Mouse (Mus musculus) mesoderm, embryonic 11.5 days (tissue): Measurements from ENCODE around the gene Gm20765.
"Not testable (repeated sequence)": the region's sequence is repeated elsewhere in the genome, so short reads cannot be mapped to it uniquely, and the experiment has no call there.

Experiments
- DNase-seq: peaks from one replicate; pipeline ENCODE4 v3.0.0-alpha.2; 2012; ENCODE audit warnings: low read depth, low spot score

Gm20765 gene

GRCm38 (mm10) chr10:104185233-104185632, at the start of gene Gm20765:
TSS of gene Gm20765 (plus strand) at chr10:104185533.
- not testable (repeated sequence) for DNase-seq

- not testable (repeated sequence) for DNase-seq
Measured at GRCm38 (mm10) chr10:104142687-104143086, 42.6 kb upstream of the Gm20765 start, which contains the start of gene Gm21293. TSS of gene Gm21293 (plus strand) at chr10:104142987.

- not testable (repeated sequence) for DNase-seq
Measured at GRCm38 (mm10) chr10:104151197-104151596, 34.1 kb upstream of the Gm20765 start, which contains the start of gene Gm6763. TSS of gene Gm6763 (plus strand) at chr10:104151497.

GRCm38 (mm10) chr10:104159706-104160105, 25.6 kb upstream of the Gm20765 start, which contains the start of gene Gm8764:
TSS of gene Gm8764 (plus strand) at chr10:104160006.
- DNase-seq, result not testable (repeated sequence)

- DNase-seq, result not testable (repeated sequence)
Measured at GRCm38 (mm10) chr10:104168215-104168614, 17.1 kb upstream of the Gm20765 start, which contains the start of gene Gm21304. TSS of gene Gm21304 (plus strand) at chr10:104168515.

GRCm38 (mm10) chr10:104176724-104177123, 8.6 kb upstream of the Gm20765 start, which contains the start of gene Gm21312:
TSS of gene Gm21312 (plus strand) at chr10:104177024.
- DNase-seq, result not testable (repeated sequence)

- not testable (repeated sequence) for DNase-seq
Measured at GRCm38 (mm10) chr10:104193742-104194141, 8.4 kb downstream of the Gm20765 start, which contains the start of gene Gm4340. TSS of gene Gm4340 (plus strand) at chr10:104194042.

- no peak for DNase-seq
Measured at GRCm38 (mm10) chr10:104209655-104210054, 24.3 kb downstream of the Gm20765 start.

GRCm38 (mm10) chr10:104210268-104210990, 25.1 kb downstream of the Gm20765 start:
- no peak for DNase-seq

- DNase-seq, result no peak
Measured at GRCm38 (mm10) chr10:104214527-104214926, 29.2 kb downstream of the Gm20765 start.

GRCm38 (mm10) chr10:104220303-104221021, 35.1 kb downstream of the Gm20765 start:
- DNase-seq, result no peak
